Mouse (Mus musculus) bone marrow, adult 2 months (tissue): Measurements from ENCODE around the gene Timm10.

Experiments used
- CTCF ChIP-seq: fragments of 200-500 bp; IDR thresholded peaks from 2 replicates; pipeline ENCODE4 v1.5.1; 2011; ENCODE audit warnings: low read length, control low read depth; ENCODE audit not compliant: control insufficient read depth, insufficient read depth
- POLR2A ChIP-seq: fragments of 200-500 bp; IDR thresholded peaks from 2 replicates; pipeline ENCODE4 v1.6.1; 2011; ENCODE audit warnings: low read depth, mild to moderate bottlenecking, control low read depth, low read length, borderline replicate concordance; ENCODE audit not compliant: control insufficient read depth

DNA sequence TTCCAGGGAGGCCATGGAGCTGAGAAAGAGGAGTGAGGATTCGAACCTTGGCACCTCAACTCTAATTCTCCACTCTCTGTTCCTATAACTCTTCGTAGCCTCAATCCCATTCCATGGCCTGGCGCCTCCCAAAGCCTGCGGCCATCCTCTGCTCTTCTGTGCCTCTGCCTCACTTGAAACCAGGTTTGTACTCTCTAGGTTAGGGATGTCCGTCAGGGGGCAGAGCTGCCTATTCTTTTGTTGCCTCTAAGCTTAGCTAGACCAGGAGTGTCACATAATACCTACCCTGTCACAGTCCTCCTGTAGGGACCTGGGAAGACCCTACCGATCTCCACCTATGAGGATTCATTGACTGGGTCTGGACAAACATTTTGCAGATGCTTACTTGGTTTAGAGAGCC, 14.1 kb upstream of the Timm10 start:
- TF ChIP-seq POLR2A (no peak), CTCF (no peak)
